Mouse (Mus musculus) heart, postnatal 0 days (tissue): Measurements from ENCODE around the gene 1110051M20Rik. TPM values are rescaled to one million over a fixed set of nuclear protein-coding genes. Genes with fewer than 3 reads are reported as not detected.

Experiments
- ATAC-seq: fragments of 200-750 bp; cut with Nextera tagmentation; 2 replicates; pipeline ENCODE4 v1.8.0; 2017; ENCODE audit warnings: low read depth, moderate number of reproducible peaks, moderate library complexity; ENCODE audit not compliant: insufficient read depth
- DNase-seq: peaks from one replicate; pipeline ENCODE4 v3.0.0-alpha.2; 2016; ENCODE audit warnings: low spot score
- H3K27ac ChIP-seq: fragments of 300-500 bp; sonication (generic); 2 replicates; pipeline ENCODE4 v1.5.1; 2014; ENCODE audit warnings: low read depth, mild to moderate bottlenecking
- H3K27me3 ChIP-seq: fragments of 300-500 bp; sonication (generic); 2 replicates; pipeline ENCODE4 v1.6.1; 2014; ENCODE audit warnings: low read length, mixed read lengths; ENCODE audit not compliant: control insufficient read depth, insufficient read depth
- H3K36me3 ChIP-seq: fragments of 300-500 bp; sonication (generic); replicated peaks from 2 replicates; pipeline ENCODE4 v1.6.1; 2014; ENCODE audit warnings: low read length, mixed read lengths; ENCODE audit not compliant: control insufficient read depth, insufficient read depth
- H3K4me1 ChIP-seq: fragments of 300-500 bp; sonication (generic); 2 replicates; pipeline ENCODE4 v1.6.1; 2014; ENCODE audit warnings: antibody characterized with exemption; ENCODE audit not compliant: control insufficient read depth, insufficient read depth
- H3K4me2 ChIP-seq: fragments of 300-500 bp; sonication (generic); 2 replicates; pipeline ENCODE4 v1.6.1; 2014; ENCODE audit warnings: low read depth, mild to moderate bottlenecking, low read length, moderate library complexity
- H3K4me3 ChIP-seq: fragments of 300-500 bp; sonication (generic); 2 replicates; pipeline ENCODE4 v1.5.1; 2014; ENCODE audit warnings: low read depth, low read length
- H3K9ac ChIP-seq: fragments of 300-500 bp; sonication (generic); replicated peaks from 2 replicates; pipeline ENCODE4 v1.6.1; 2014; ENCODE audit warnings: low read depth, low read length, mixed read lengths
- H3K9me3 ChIP-seq: fragments of 300-500 bp; sonication (generic); replicated peaks from 2 replicates; pipeline ENCODE4 v1.6.1; 2016; ENCODE audit warnings: low read length; ENCODE audit not compliant: control insufficient read depth
- CTCF ChIP-seq: IDR thresholded peaks from 2 replicates; pipeline ENCODE4 v1.5.1; 2016; ENCODE audit warnings: antibody characterized with exemption, control low read depth, low read depth
- EP300 ChIP-seq: IDR thresholded peaks from 2 replicates; pipeline ENCODE4 v1.6.1; 2016; ENCODE audit warnings: antibody characterized with exemption, low read depth
- WGBS: fragments of 180-500 bp; shearing (Covaris S2); extraction: QIAGEN DNeasy Blood & Tissue Kit; methylation state at CpG from one replicate; pipeline ENCODE4 v1.1.7; 2014; 5-methylcytosine and 5-hydroxymethylcytosine counted together
- polyA plus RNA-seq: library from polyadenylated mRNA; unstranded; fragments of >200 nt; fragmentation: Nextera tagmentation; extraction: Ambion mirVana; gene quantifications from 2 replicates; pipeline ENCODE4 v1.2.1, GENCODE M21; 2015
- total RNA-seq: library from RNA; depleted of rRNA; stranded (reverse); fragments of >200 nt; gene quantifications from 2 replicates; pipeline ENCODE4 v1.2.3, GENCODE M21; 2014; ENCODE audit warnings: low replicate concordance

1110051M20Rik gene
- total and polyA plus RNA-seq, 2 experiments from 2014 or later, result 27.8 to 32.0 TPM

DNA sequence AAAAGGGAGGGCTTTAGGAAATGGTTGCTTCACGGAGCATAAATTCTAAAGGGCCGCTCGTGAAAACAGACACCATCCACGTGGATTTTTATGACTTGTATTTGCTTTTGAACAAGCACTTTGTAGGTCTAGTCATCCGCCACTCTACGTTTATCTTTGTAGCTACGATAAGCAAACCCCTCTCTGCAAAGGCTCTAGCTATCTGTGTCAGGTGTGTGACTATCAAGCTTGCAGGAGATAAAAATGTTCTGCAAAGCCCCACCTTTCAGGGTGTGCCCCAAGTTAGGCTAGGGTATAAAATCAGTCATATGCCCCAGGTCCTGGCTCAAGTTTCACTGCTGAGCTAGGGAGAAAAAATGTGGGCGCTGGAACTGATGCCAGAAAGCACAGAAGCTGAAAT, 8.2 kb upstream of the 1110051M20Rik start:
- H3K9me3 ChIP-seq, result no peaks in the 10 kb centered on the region
- H3K36me3 ChIP-seq, result no peaks in the 10 kb centered on the region
- DNase-seq (no peak), ATAC-seq (no peak)
- H3K4me2 ChIP-seq, result no peak overlapping the region
- no peaks in the 10 kb centered on the region for H3K27me3 ChIP-seq
- no peak overlapping the region for H3K27ac ChIP-seq
- no peak overlapping the region for H3K4me3 ChIP-seq
- no peak for TF ChIP-seq CTCF
- TF ChIP-seq EP300, result no peak
- 25% methylated on average over 8 of the region's 8 CpGs for WGBS
- H3K4me1 ChIP-seq, result 0 out of 2 replicates have a peak, but pooled peaks cover 3% of the 10 kb centered on the region
- no peak overlapping the region for H3K9ac ChIP-seq

DNA sequence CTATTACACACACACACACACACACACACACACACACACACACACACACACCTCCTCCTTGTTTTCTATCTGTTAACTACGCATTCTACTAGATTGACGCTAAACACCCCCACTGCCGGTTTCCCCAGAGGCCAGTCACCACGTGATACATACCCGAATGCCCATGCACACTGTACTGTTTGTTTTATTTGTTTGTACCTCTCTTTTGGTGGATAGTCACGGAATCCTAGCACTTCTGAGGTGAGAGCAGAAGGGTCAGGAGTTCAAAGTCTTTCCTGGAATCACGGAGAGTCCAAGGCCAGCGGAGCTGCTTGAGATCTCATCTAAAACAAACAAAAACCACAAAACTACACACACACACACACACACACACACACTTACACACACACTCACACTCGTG, 5.8 kb upstream of the 1110051M20Rik start:
- H3K27me3 ChIP-seq, result no peaks in the 10 kb centered on the region
- no peaks in the 10 kb centered on the region for H3K36me3 ChIP-seq
- H3K9ac ChIP-seq, result no peak overlapping the region
- H3K9me3 ChIP-seq, result no peaks in the 10 kb centered on the region
- no peak for ATAC-seq
- H3K27ac ChIP-seq, result no peak overlapping the region
- no peak for DNase-seq
- no peak overlapping the region for H3K4me3 ChIP-seq
- 0 out of 2 replicates have a peak, but pooled peaks cover 3% of the 10 kb centered on the region for H3K4me1 ChIP-seq
- H3K4me2 ChIP-seq, result no peak overlapping the region
- 67% methylated on average over 9 of the region's 9 CpGs for WGBS
- no peak for TF ChIP-seq CTCF
- no peak for TF ChIP-seq EP300

DNA sequence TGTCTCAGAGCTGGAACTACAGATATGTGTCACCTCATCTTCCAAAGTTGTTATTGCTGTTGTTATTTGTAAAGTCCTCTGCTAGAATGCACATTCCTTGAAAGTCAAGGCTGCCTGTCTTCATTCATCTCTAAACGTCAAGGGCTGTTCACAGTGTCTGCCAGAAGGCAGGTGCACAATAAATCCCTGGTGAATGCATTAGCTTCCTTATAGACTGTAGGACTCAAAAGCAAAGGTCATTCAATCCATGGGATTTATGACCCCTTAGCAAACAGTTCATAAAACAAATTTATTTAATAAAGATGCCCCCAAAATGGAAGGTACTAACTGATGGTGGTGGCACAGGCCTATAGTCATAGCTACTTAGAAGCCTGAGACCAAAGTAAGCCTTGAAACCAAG, 5.2 kb upstream of the 1110051M20Rik start:
- Histone ChIP-seq H3K4me3 (no peak overlapping the region), H3K27me3 (no peaks in the 10 kb centered on the region), H3K9me3 (no peaks in the 10 kb centered on the region), H3K27ac (no peak overlapping the region), H3K9ac (no peak overlapping the region), H3K4me1 (0 out of 2 replicates have a peak, but pooled peaks cover 3% of the 10 kb centered on the region), H3K4me2 (no peak overlapping the region), H3K36me3 (no peaks in the 10 kb centered on the region)
- TF ChIP-seq CTCF, result no peak
- no peak for TF ChIP-seq EP300
- DNase-seq (no peak), ATAC-seq (no peak)
- 57% methylated on average over 1 of the region's 1 CpGs for WGBS

DNA sequence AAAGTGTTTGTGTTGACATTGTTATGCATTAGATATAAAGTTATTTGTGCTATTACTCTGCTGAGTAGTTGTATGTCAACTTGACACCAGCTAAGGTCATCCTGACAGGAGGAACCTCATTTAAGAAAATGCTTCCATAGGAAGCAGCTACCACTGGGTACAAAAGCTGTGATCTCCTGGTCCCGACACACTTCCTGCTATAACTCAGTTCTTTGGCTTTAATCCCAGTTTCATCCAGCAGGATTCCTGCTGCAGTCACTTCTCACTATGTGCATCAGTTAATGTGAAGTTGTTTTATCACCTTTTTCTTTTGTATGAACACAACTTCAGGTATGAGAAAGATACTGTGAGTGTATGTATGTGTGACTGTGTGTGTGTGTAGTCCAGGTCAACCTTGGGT, 2.3 kb downstream of the 1110051M20Rik start:
- Histone ChIP-seq H3K36me3 (no peaks in the 10 kb centered on the region), H3K4me3 (no peak overlapping the region), H3K9ac (no peak overlapping the region), H3K4me2 (no peak overlapping the region), H3K27ac (no peak overlapping the region), H3K27me3 (no peaks in the 10 kb centered on the region), H3K9me3 (no peaks in the 10 kb centered on the region), H3K4me1 (peaks cover 10% of the 10 kb centered on the region)
- DNase-seq (no peak), ATAC-seq (no peak)
- WGBS, result 13% methylated on average over 1 of the region's 1 CpGs
- TF ChIP-seq EP300, result no peak

DNA sequence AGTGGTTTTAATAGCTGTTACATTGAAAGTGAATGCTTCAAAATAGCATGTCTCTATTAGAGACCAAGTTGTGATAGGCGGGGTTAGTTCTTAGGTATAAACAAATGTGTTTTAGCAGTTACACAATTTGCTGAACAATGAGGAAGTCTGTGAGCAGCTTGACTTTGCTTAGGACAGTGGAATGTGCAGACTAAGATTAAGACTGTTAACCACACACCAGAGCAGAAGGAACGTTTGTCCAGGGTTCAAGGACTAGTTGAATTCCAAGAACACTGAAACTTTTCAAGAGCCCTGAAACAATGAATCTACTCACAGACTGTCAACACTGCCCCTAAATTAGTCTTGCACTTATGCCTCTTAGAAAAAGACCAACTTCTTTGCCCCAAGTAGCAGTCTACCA, 2.8 kb downstream of the 1110051M20Rik start:
- 54% methylated on average over 2 of the region's 2 CpGs for WGBS
- H3K4me3 ChIP-seq, result no peak overlapping the region
- no peak overlapping the region for H3K27ac ChIP-seq
- TF ChIP-seq EP300, result no peak
- no peak for TF ChIP-seq CTCF
- ATAC-seq, result no peak
- no peaks in the 10 kb centered on the region for H3K9me3 ChIP-seq
- H3K36me3 ChIP-seq, result no peaks in the 10 kb centered on the region
- H3K4me1 ChIP-seq, result peaks cover 14% of the 10 kb centered on the region
- no peak overlapping the region for H3K9ac ChIP-seq
- no peak overlapping the region for H3K4me2 ChIP-seq
- no peak for DNase-seq
- H3K27me3 ChIP-seq, result no peaks in the 10 kb centered on the region

DNA sequence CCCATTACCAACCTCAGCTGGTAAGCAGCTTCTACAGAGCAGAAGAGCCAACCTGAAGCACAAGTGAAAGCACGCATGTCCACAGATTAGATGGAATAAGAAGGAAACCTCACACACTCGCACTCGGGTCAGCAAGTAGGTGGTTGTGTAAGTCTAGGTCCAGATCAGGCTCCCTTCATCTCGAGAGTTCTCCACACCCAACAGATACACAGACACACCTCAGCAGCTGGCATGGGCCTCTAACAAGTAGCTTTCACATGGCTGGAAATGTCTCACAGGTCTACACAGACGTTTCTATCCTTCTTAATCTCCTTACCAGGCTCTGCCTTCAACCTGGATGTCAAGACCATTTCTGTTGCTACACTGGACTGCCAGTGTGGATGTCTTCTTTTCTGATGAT, 3.8 kb downstream of the 1110051M20Rik start:
- TF ChIP-seq CTCF (no peak), EP300 (no peak)
- no peak overlapping the region for H3K27ac ChIP-seq
- no peaks in the 10 kb centered on the region for H3K27me3 ChIP-seq
- H3K4me3 ChIP-seq, result no peak overlapping the region
- ATAC-seq, result no peak
- H3K9me3 ChIP-seq, result no peaks in the 10 kb centered on the region
- no peaks in the 10 kb centered on the region for H3K36me3 ChIP-seq
- DNase-seq, result no peak
- 76% methylated on average over 5 of the region's 5 CpGs for WGBS
- peaks cover 14% of the 10 kb centered on the region for H3K4me1 ChIP-seq
- H3K9ac ChIP-seq, result no peak overlapping the region
- H3K4me2 ChIP-seq, result no peak overlapping the region
